Mouse (Mus musculus) liver, embryonic 14.5 days (tissue): ENCODE measurements at regions not wholly inside any gene's neighbourhood (a gene's known extent, or its start where the extent isn't known, plus 50 kb on each side); places are given as distances from the start of the nearest gene placed in this dataset.

Experiments used
- ATAC-seq: fragments of 200-750 bp; cut with Nextera tagmentation; 2 replicates; pipeline ENCODE4 v1.8.0; 2017; ENCODE audit warnings: moderate number of reproducible peaks, mild to moderate bottlenecking, moderate library complexity; ENCODE audit not compliant: insufficient read depth
- DNase-seq, 3 experiments: peaks; one replicate each; pipeline ENCODE4 v3.0.0-alpha.2; 2012 to 2013; ENCODE audit warnings: low read depth in 3 of 3, low spot score in 3 of 3
- H3K27ac ChIP-seq: fragments of 300-500 bp; sonication (generic); 2 replicates; pipeline ENCODE4 v1.5.1; 2014; ENCODE audit warnings: moderate library complexity, mild to moderate bottlenecking, control low read depth, inconsistent platforms
- H3K27me3 ChIP-seq: fragments of 300-500 bp; sonication (generic); 2 replicates; pipeline ENCODE4 v1.6.1; 2014; ENCODE audit warnings: mild to moderate bottlenecking, low read length, moderate library complexity; ENCODE audit not compliant: control insufficient read depth, insufficient read depth
- H3K36me3 ChIP-seq: fragments of 300-500 bp; sonication (generic); replicated peaks from 2 replicates; pipeline ENCODE4 v1.6.1; 2014; ENCODE audit warnings: low read depth; ENCODE audit not compliant: control insufficient read depth, insufficient read depth
- H3K4me1 ChIP-seq, 2 experiments: fragments of 200-500 bp in 1 of 2; fragments of 300-500 bp in 1 of 2; sonication (generic) in 1 of 2; replicated peaks; 2 replicates each; pipeline ENCODE4 v1.6.1; 2012 to 2014; ENCODE audit warnings: antibody characterized with exemption in 1 of 2, inconsistent platforms in 1 of 2, low read length in 1 of 2; ENCODE audit not compliant: control insufficient read depth in 2 of 2, insufficient read depth in 2 of 2
- H3K4me2 ChIP-seq: fragments of 300-500 bp; sonication (generic); 2 replicates; pipeline ENCODE4 v1.6.1; 2014; ENCODE audit warnings: low read depth, mild to moderate bottlenecking, control low read depth, moderate library complexity
- H3K4me3 ChIP-seq, 2 experiments: fragments of 200-500 bp in 1 of 2; fragments of 300-500 bp in 1 of 2; sonication (generic) in 1 of 2; 2 replicates each; pipeline ENCODE4 v1.5.1; 2012 to 2014; ENCODE audit warnings: low read depth in 2 of 2, low read length in 2 of 2, mild to moderate bottlenecking in 2 of 2, control low read depth in 1 of 2, inconsistent platforms in 1 of 2, moderate library complexity in 1 of 2; ENCODE audit not compliant: insufficient read depth in 1 of 2
- H3K9ac ChIP-seq: fragments of 300-500 bp; sonication (generic); replicated peaks from 2 replicates; pipeline ENCODE4 v1.6.1; 2014; ENCODE audit warnings: mild to moderate bottlenecking, control low read depth, moderate library complexity
- H3K9me3 ChIP-seq: fragments of 300-500 bp; sonication (generic); 2 replicates; pipeline ENCODE4 v1.6.1; 2016; ENCODE audit warnings: low read length, mixed read lengths; ENCODE audit not compliant: control insufficient read depth
- CTCF ChIP-seq: IDR thresholded peaks from 2 replicates; pipeline ENCODE4 v1.5.1; 2016; ENCODE audit warnings: antibody characterized with exemption, low read depth, control low read depth
- EP300 ChIP-seq: IDR thresholded peaks from 2 replicates; pipeline ENCODE4 v1.6.1; 2016; ENCODE audit warnings: antibody characterized with exemption, low read depth
- WGBS: fragments of 180-500 bp; shearing (Covaris S2); extraction: QIAGEN DNeasy Blood & Tissue Kit; methylation state at CpG from one replicate; pipeline ENCODE4 v1.1.7; 2014; ENCODE audit not compliant: insufficient replicate concordance; 5-methylcytosine and 5-hydroxymethylcytosine counted together

DNA sequence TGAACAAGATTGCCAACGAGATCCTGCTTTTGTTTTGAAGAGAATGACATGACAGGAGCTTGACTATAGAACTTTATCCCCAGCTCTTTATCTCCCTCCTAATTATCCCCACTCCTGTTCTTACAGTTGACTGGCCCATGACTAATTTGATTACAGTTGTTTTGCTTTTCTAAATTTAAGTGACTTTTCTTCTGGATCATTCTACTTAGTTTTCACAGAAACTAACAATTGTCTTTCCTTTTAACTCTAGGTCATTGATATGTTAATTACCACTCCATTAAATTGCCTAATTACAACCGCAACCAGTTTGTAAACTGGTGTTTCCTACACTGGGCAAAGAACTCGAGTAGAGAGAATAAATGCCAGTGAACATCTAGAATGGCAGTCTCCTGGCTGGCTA lies 485.3 kb upstream of the Nbea start:
- no peak overlapping the region for H3K4me3 ChIP-seq
- DNase-seq: no peak
- no peaks in the 10 kb centered on the region for H3K36me3 ChIP-seq
- H3K27me3 ChIP-seq: no peaks in the 10 kb centered on the region
- H3K9me3 ChIP-seq: no peaks in the 10 kb centered on the region
- H3K9ac ChIP-seq: no peak overlapping the region
- no peak for TF ChIP-seq CTCF
- no peak for TF ChIP-seq EP300
- no peak overlapping the region for H3K27ac ChIP-seq
- 35% methylated on average over 3 of the region's 3 CpGs for WGBS
- H3K4me2 ChIP-seq: no peak overlapping the region
- ATAC-seq: no peak
- no peaks in the 10 kb centered on the region for H3K4me1 ChIP-seq

DNA sequence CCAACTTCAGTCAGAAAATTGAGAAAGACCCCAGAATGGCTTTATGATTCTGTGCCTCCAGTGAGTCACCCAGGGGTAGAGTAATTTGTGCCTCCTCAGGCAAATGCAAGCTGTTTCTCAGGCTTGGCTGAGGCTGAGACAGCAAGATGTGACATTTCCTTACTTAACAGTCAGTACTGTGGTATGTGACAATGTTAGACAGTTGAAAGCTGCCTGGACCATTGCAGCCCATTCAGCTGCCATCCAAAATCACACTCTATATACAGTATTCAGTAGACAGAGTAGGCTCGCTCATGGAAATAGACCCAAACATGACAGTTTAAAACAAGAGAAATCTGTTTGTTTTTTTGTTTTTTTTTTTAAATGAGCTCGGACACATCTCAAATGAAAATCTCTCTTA lies 477.1 kb upstream of the Nbea start:
- Histone ChIP-seq H3K4me3 (no peak overlapping the region), H3K27ac (no peak overlapping the region), H3K27me3 (no peaks in the 10 kb centered on the region), H3K4me2 (no peak overlapping the region), H3K4me1 (no peaks in the 10 kb centered on the region), H3K9me3 (no peaks in the 10 kb centered on the region), H3K9ac (no peak overlapping the region), H3K36me3 (no peaks in the 10 kb centered on the region)
- DNase-seq (no peak), ATAC-seq (no peak)
- TF ChIP-seq EP300 (no peak), CTCF (no peak)
- 57% methylated on average over 2 of the region's 2 CpGs for WGBS

- Histone ChIP-seq H3K4me1 (no peaks in the 10 kb centered on the region), H3K4me3 (no peak overlapping the region), H3K27me3 (no peaks in the 10 kb centered on the region), H3K9me3 (no peaks in the 10 kb centered on the region), H3K27ac (no peak overlapping the region), H3K4me2 (no peak overlapping the region), H3K36me3 (no peaks in the 10 kb centered on the region), H3K9ac (no peak overlapping the region)
- TF ChIP-seq EP300: no peak
- no peak for TF ChIP-seq CTCF
- no peak for DNase-seq
- 57% methylated on average over 3 of the region's 3 CpGs for WGBS
- ATAC-seq: no peak
These were observed 463.8 kb upstream of the Nbea start for GRCm38 (mm10) chr3:56647313-56647712.
